Mouse (Mus musculus) testis, adult 2 months (tissue): Measurements from ENCODE around the gene Olfr1065.
"Not testable (repeated sequence)": the region's sequence is repeated elsewhere in the genome, so short reads cannot be mapped to it uniquely, and the experiment has no call there.

ENCODE experiments used
- CTCF ChIP-seq: fragments of 200-500 bp; IDR thresholded peaks from 2 replicates; pipeline ENCODE4 v1.5.1; 2012; ENCODE audit warnings: low read depth, mild to moderate bottlenecking, inconsistent platforms, low read length, moderate library complexity; ENCODE audit not compliant: control insufficient read depth, insufficient read depth, insufficient replicate concordance
- POLR2A ChIP-seq: fragments of 200-500 bp; IDR thresholded peaks from 2 replicates; pipeline ENCODE4 v1.6.1; 2012; ENCODE audit warnings: low read depth, mild to moderate bottlenecking, inconsistent platforms, low read length, moderate library complexity; ENCODE audit not compliant: control insufficient read depth

DNA sequence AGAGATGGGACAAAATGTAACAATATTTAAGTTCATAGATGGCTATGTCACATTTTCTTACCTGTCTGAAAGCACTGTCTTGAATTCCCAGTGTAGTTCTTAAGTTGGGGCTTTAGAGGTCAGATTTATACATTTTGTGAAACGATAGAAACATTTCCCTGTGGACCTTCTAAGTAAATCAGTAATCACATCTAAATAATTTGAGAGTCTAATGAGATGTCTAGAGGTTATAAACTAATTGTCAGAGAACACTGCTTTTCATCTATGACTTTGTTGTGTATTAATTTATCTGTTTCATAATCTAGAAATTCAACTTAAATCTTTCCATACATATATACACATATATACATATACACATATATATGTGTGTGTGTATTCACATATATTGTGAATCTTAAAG, at the start of gene Olfr1065:
- not testable (repeated sequence) for TF ChIP-seq CTCF, POLR2A
